Mouse (Mus musculus): ENCODE results near the gene Plce1.

DNA sequence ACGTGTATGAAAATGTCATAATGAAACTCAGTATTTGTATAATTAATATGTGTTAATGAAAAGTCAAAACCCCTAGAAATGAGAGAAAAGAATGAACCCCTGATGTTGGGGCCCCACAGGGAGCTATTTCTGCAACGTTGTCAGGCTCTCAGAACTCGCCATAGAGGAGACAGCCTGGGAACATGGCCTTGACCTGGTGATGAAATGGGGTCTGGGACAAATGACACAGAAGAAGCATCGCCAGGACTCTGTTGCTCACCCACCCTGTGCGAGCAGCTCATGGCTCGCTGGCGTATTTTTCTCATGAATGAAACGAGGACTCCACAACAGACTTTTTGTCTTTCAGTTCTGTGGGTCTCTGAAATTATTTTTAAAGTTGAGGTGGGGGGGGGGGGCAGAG, 109.0 kb downstream of the Plce1 start:
- TF ChIP-seq CTCF (IDR thresholded peaks at IDR 0.05; ENCODE audit: insufficient read depth, low read depth, low read length) (no peak), POLR2A (IDR thresholded peaks at IDR 0.05; ENCODE audit: insufficient read depth, low read depth, low read length) (no peak)

All from olfactory bulb, adult 2 months (tissue).